Mouse (Mus musculus): ENCODE results near the gene Chrnb1.

DNA sequence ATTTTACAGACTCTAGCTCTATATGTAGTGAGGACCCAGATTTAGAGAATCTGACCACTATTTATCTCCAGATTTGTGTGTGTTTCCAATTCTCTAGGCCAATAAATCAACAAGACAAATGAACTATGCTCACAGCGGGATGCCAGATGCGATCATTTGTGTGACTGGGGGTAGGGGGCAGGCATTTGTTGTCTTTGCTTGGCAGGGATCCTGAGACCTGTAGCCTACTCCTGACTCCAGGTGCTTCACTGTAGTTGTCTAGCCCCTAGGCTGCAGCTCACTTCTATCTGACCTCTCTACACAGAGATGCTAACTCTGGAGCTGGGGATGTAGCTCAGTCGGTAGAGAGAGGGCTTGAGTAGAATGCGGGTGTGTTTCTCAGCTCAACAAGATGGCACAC lies 13.9 kb downstream of the Chrnb1 start:
- no peak for TF ChIP-seq POLR2A (IDR thresholded peaks at IDR 0.05; ENCODE audit: borderline replicate concordance, extremely low read depth, insufficient read depth, insufficient read length, poor library complexity, severe bottlenecking)
- TF ChIP-seq CTCF (IDR thresholded peaks at IDR 0.05; ENCODE audit: borderline replicate concordance, extremely low read depth, insufficient read depth, insufficient read length), result no peak
